Mouse (Mus musculus) lung, postnatal 36 days (tissue): ENCODE results near the gene Gls.

Experiments used
- DNase-seq: peaks from one replicate; pipeline ENCODE4 v3.0.0; 2022; ENCODE audit warnings: mixed read lengths

Gls gene

GRCm38 (mm10) chr1:52118860-52119591 is 114.0 kb downstream of the Gls start, which contains the start of gene Stat1:
TSS of gene Stat1 (plus strand) at chr1:52119440.
- peak; percentile 91 for DNase-seq

- DNase-seq: no peak
Observed at GRCm38 (mm10) chr1:52117777-52118176, 115.3 kb downstream of the Gls start.

DNA sequence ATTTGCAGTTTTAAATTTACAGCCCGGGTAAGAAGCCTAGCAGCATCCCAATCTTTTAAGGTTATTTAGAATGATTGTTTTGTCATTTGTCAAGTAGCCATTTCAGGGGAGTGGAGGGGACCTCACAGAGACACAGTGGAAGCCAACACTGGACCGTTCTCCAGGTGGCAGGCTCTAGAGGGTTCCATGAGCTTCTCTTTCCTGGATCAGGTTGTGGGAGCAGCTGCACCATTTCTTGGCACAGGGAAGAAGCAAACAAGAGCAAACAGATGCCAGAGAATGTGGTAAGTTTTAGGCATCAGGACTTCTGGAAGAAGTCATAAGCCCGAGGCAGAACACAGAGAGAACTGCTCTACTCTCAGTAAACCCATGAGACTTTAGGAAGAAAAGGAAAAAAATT is 116.6 kb downstream of the Gls start:
- DNase-seq: peak; percentile 19

GRCm38 (mm10) chr1:52113666-52114069 is 119.4 kb downstream of the Gls start:
- peak; percentile 98 for DNase-seq
